Mouse (Mus musculus) c-Kit-positive CD71-negative TER-119-negative erythroid progenitor cells, embryonic 14.5 days (primary cell): ENCODE results near the gene Sept3.

ENCODE experiments used
- DNase-seq: peaks from one replicate; pipeline ENCODE4 v3.0.0-alpha.2; 2013; ENCODE audit warnings: low read depth

The Sept3 gene

GRCm38 (mm10) chr15:82272295-82272694 is 2.4 kb upstream of the Sept3 start:
- DNase-seq: no peak

GRCm38 (mm10) chr15:82274927-82275901 is 521 bp downstream of the Sept3 start:
- no peak for DNase-seq

- DNase-seq: no peak
Observed at GRCm38 (mm10) chr15:82277591-82277990, 2.9 kb downstream of the Sept3 start.

- no peak for DNase-seq
Observed at GRCm38 (mm10) chr15:82280638-82281037, 5.9 kb downstream of the Sept3 start.

GRCm38 (mm10) chr15:82286157-82286556 is 11.5 kb downstream of the Sept3 start:
- DNase-seq: no peak

- DNase-seq: no peak
Observed at GRCm38 (mm10) chr15:82290252-82290651, 15.6 kb downstream of the Sept3 start.

- no peak for DNase-seq
Observed at GRCm38 (mm10) chr15:82292851-82293250, 18.2 kb downstream of the Sept3 start.

- DNase-seq: no peak
Observed at GRCm38 (mm10) chr15:82293271-82293711, 18.6 kb downstream of the Sept3 start.

GRCm38 (mm10) chr15:82294059-82294458 is 19.4 kb downstream of the Sept3 start:
- no peak for DNase-seq

GRCm38 (mm10) chr15:82298764-82299561 is 24.3 kb downstream of the Sept3 start, which contains the start of gene Wbp2nl:
TSS of gene Wbp2nl (plus strand) at chr15:82298954.
- DNase-seq: no peak

- DNase-seq: no peak
Observed at GRCm38 (mm10) chr15:82307107-82307506, 32.4 kb downstream of the Sept3 start.

GRCm38 (mm10) chr15:82308416-82308815 is 33.7 kb downstream of the Sept3 start:
- no peak for DNase-seq

GRCm38 (mm10) chr15:82317839-82318238 is 43.1 kb downstream of the Sept3 start:
- DNase-seq: no peak

- DNase-seq: no peak
Observed at GRCm38 (mm10) chr15:82319613-82320012, 44.9 kb downstream of the Sept3 start.

GRCm38 (mm10) chr15:82322195-82322594 is 47.5 kb downstream of the Sept3 start:
- no peak for DNase-seq

- DNase-seq: no peak
Observed at GRCm38 (mm10) chr15:82325382-82325781, 50.7 kb downstream of the Sept3 start.

- DNase-seq: no peak
Observed at GRCm38 (mm10) chr15:82335194-82335593, 60.5 kb downstream of the Sept3 start.

GRCm38 (mm10) chr15:82336629-82337028 is 61.9 kb downstream of the Sept3 start:
- DNase-seq: no peak

GRCm38 (mm10) chr15:82337875-82338274 is 63.2 kb downstream of the Sept3 start:
- no peak for DNase-seq

- DNase-seq: peak; percentile 93
Observed at GRCm38 (mm10) chr15:82338593-82339112, 64.0 kb downstream of the Sept3 start, which contains the start of the genes Naga, Pheta2 and Smdt1. TSS of gene Naga (minus strand) at chr15:82338925. TSS of gene Pheta2 (plus strand) at chr15:82338942. TSS of gene Smdt1 (plus strand) at chr15:82338959.

- no peak for DNase-seq
Observed at GRCm38 (mm10) chr15:82339150-82339549, 64.5 kb downstream of the Sept3 start.

- no peak for DNase-seq
Observed at GRCm38 (mm10) chr15:82339634-82340254, 65.1 kb downstream of the Sept3 start.
